Mouse (Mus musculus) liver, embryonic 14.5 days (tissue): ENCODE results near the gene Ccnc. TPM values are rescaled to one million over a fixed set of nuclear protein-coding genes. Genes with fewer than 3 reads are reported as not detected.

Source experiments
- ATAC-seq: fragments of 200-750 bp; cut with Nextera tagmentation; 2 replicates; pipeline ENCODE4 v1.8.0; 2017; ENCODE audit warnings: moderate number of reproducible peaks, mild to moderate bottlenecking, moderate library complexity; ENCODE audit not compliant: insufficient read depth
- DNase-seq, 3 experiments: peaks; one replicate each; pipeline ENCODE4 v3.0.0-alpha.2; 2012 to 2013; ENCODE audit warnings: low read depth in 3 of 3, low spot score in 3 of 3
- H3K27ac ChIP-seq: fragments of 300-500 bp; sonication (generic); 2 replicates; pipeline ENCODE4 v1.5.1; 2014; ENCODE audit warnings: moderate library complexity, mild to moderate bottlenecking, control low read depth, inconsistent platforms
- H3K27me3 ChIP-seq: fragments of 300-500 bp; sonication (generic); 2 replicates; pipeline ENCODE4 v1.6.1; 2014; ENCODE audit warnings: mild to moderate bottlenecking, low read length, moderate library complexity; ENCODE audit not compliant: control insufficient read depth, insufficient read depth
- H3K36me3 ChIP-seq: fragments of 300-500 bp; sonication (generic); replicated peaks from 2 replicates; pipeline ENCODE4 v1.6.1; 2014; ENCODE audit warnings: low read depth; ENCODE audit not compliant: control insufficient read depth, insufficient read depth
- H3K4me1 ChIP-seq, 2 experiments: fragments of 200-500 bp in 1 of 2; fragments of 300-500 bp in 1 of 2; sonication (generic) in 1 of 2; replicated peaks; 2 replicates each; pipeline ENCODE4 v1.6.1; 2012 to 2014; ENCODE audit warnings: antibody characterized with exemption in 1 of 2, inconsistent platforms in 1 of 2, low read length in 1 of 2; ENCODE audit not compliant: control insufficient read depth in 2 of 2, insufficient read depth in 2 of 2
- H3K4me2 ChIP-seq: fragments of 300-500 bp; sonication (generic); 2 replicates; pipeline ENCODE4 v1.6.1; 2014; ENCODE audit warnings: low read depth, mild to moderate bottlenecking, control low read depth, moderate library complexity
- H3K4me3 ChIP-seq, 2 experiments: fragments of 200-500 bp in 1 of 2; fragments of 300-500 bp in 1 of 2; sonication (generic) in 1 of 2; 2 replicates each; pipeline ENCODE4 v1.5.1; 2012 to 2014; ENCODE audit warnings: low read depth in 2 of 2, low read length in 2 of 2, mild to moderate bottlenecking in 2 of 2, control low read depth in 1 of 2, inconsistent platforms in 1 of 2, moderate library complexity in 1 of 2; ENCODE audit not compliant: insufficient read depth in 1 of 2
- H3K9ac ChIP-seq: fragments of 300-500 bp; sonication (generic); replicated peaks from 2 replicates; pipeline ENCODE4 v1.6.1; 2014; ENCODE audit warnings: mild to moderate bottlenecking, control low read depth, moderate library complexity
- H3K9me3 ChIP-seq: fragments of 300-500 bp; sonication (generic); 2 replicates; pipeline ENCODE4 v1.6.1; 2016; ENCODE audit warnings: low read length, mixed read lengths; ENCODE audit not compliant: control insufficient read depth
- CTCF ChIP-seq: IDR thresholded peaks from 2 replicates; pipeline ENCODE4 v1.5.1; 2016; ENCODE audit warnings: antibody characterized with exemption, low read depth, control low read depth
- EP300 ChIP-seq: IDR thresholded peaks from 2 replicates; pipeline ENCODE4 v1.6.1; 2016; ENCODE audit warnings: antibody characterized with exemption, low read depth
- WGBS: fragments of 180-500 bp; shearing (Covaris S2); extraction: QIAGEN DNeasy Blood & Tissue Kit; methylation state at CpG from one replicate; pipeline ENCODE4 v1.1.7; 2014; ENCODE audit not compliant: insufficient replicate concordance; 5-methylcytosine and 5-hydroxymethylcytosine counted together
- polyA plus RNA-seq, 2 experiments: library from polyadenylated mRNA; depleted of rRNA in 1 of 2; stranded (reverse) in 1 of 2; unstranded in 1 of 2; fragments of >200 nt; fragmentation: Nextera tagmentation in 1 of 2; extraction: Ambion mirVana in 1 of 2; gene quantifications; 2 replicates each; pipeline versions ENCODE4 v1.2.1 to v1.2.3; 2012 to 2014

Gene Ccnc
- polyA plus RNA-seq, 2 experiments: 6.4 to 25.3 TPM

- peaks cover 18% of the 10 kb centered on the region for H3K27me3 ChIP-seq
- DNase-seq (peak in 1 of 3 experiments; percentile 12), ATAC-seq (0 out of 2 replicates have a peak, but pooled peaks have one; percentile 31)
- H3K27ac ChIP-seq: no peak overlapping the region
- no peak overlapping the region for H3K4me2 ChIP-seq
- no peak overlapping the region for H3K4me3 ChIP-seq
- TF ChIP-seq CTCF (peak; percentile 95), EP300 (no peak)
- H3K9me3 ChIP-seq: no peaks in the 10 kb centered on the region
- H3K36me3 ChIP-seq: no peaks in the 10 kb centered on the region
- 20% methylated on average over 7 of the region's 7 CpGs for WGBS
- H3K4me1 ChIP-seq: no peaks in the 10 kb centered on the region
- H3K9ac ChIP-seq: no peak overlapping the region
Observed at GRCm38 (mm10) chr4:21695638-21696254, 31.8 kb upstream of the Ccnc start.

- WGBS: 26% methylated on average over 1 of the region's 1 CpGs
- ATAC-seq: no peak
- H3K4me2 ChIP-seq: no peak overlapping the region
- no peak overlapping the region for H3K27ac ChIP-seq
- no peak for DNase-seq
- no peaks in the 10 kb centered on the region for H3K27me3 ChIP-seq
- H3K4me1 ChIP-seq: no peaks in the 10 kb centered on the region
- no peak overlapping the region for H3K9ac ChIP-seq
- no peaks in the 10 kb centered on the region for H3K36me3 ChIP-seq
- no peak overlapping the region for H3K4me3 ChIP-seq
- TF ChIP-seq CTCF: no peak
- TF ChIP-seq EP300: no peak
- H3K9me3 ChIP-seq: no peaks in the 10 kb centered on the region
Observed at GRCm38 (mm10) chr4:21705046-21705445, 22.5 kb upstream of the Ccnc start.

- TF ChIP-seq CTCF: no peak
- no peak for TF ChIP-seq EP300
- Histone ChIP-seq H3K9ac (no peak overlapping the region), H3K4me1 (no peaks in the 10 kb centered on the region), H3K4me3 (no peak overlapping the region), H3K9me3 (no peaks in the 10 kb centered on the region), H3K4me2 (no peak overlapping the region), H3K27me3 (no peaks in the 10 kb centered on the region), H3K36me3 (no peaks in the 10 kb centered on the region), H3K27ac (no peak overlapping the region)
- 6% methylated on average over 13 of the region's 13 CpGs for whole genome bisulfite sequencing
- peak; percentile 21; the same call in 1 of the 2 replicates for ATAC-seq
- peak; percentile 54 to 60 (median 55) for DNase-seq
Observed at GRCm38 (mm10) chr4:21712147-21712546, 15.4 kb upstream of the Ccnc start.

GRCm38 (mm10) chr4:21722752-21723334, 4.7 kb upstream of the Ccnc start:
- 41% methylated on average over 7 of the region's 7 CpGs for WGBS
- Histone ChIP-seq H3K36me3 (no peaks in the 10 kb centered on the region), H3K27ac (no peak overlapping the region), H3K4me3 (no peak overlapping the region), H3K4me2 (no peak overlapping the region), H3K27me3 (no peaks in the 10 kb centered on the region), H3K9me3 (no peaks in the 10 kb centered on the region), H3K4me1 (no peaks in the 10 kb centered on the region; a peak in 1 of 4 replicates), H3K9ac (no peak overlapping the region)
- no peak for DNase-seq
- TF ChIP-seq CTCF: no peak
- TF ChIP-seq EP300: no peak
- ATAC-seq: no peak

GRCm38 (mm10) chr4:21726912-21727614, 438 bp upstream of the Ccnc start:
- Histone ChIP-seq H3K4me3 (peak overlapping the region; percentile 73 to 78), H3K36me3 (no peaks in the 10 kb centered on the region), H3K9ac (peak overlapping the region; percentile 89), H3K27ac (peak overlapping the region; percentile 80), H3K4me2 (peak overlapping the region; percentile 91), H3K4me1 (peaks cover 0 to 4% of the 10 kb centered on the region in 2 experiments), H3K27me3 (no peaks in the 10 kb centered on the region), H3K9me3 (no peaks in the 10 kb centered on the region)
- peak; percentile 62 to 74 (median 64) for DNase-seq
- ATAC-seq: peak; percentile 53; the same call in 1 of the 2 replicates
- TF ChIP-seq EP300 (no peak; the same call in 1 of the 2 replicates), CTCF (peak; percentile 79)
- WGBS: under 1% methylated on average over 22 of the region's 22 CpGs
